Mouse (Mus musculus): Measurements from ENCODE around the gene Rpl14.

GRCm38 (mm10) chr9:120593383-120594101 lies 22.3 kb downstream of the Rpl14 start:
- no peak for TF ChIP-seq CTCF (IDR thresholded peaks at IDR 0.05; ENCODE audit: borderline replicate concordance, extremely low read depth, insufficient read depth, insufficient read length)
- no peak for TF ChIP-seq POLR2A (IDR thresholded peaks at IDR 0.05; ENCODE audit: borderline replicate concordance, extremely low read depth, insufficient read depth, insufficient read length, poor library complexity, severe bottlenecking)
